Mouse (Mus musculus): ENCODE results near the gene Ripor2. TPM values are rescaled to one million over a fixed set of nuclear protein-coding genes. Genes with fewer than 3 reads are reported as not detected.

Gene Ripor2
- polyA plus RNA-seq, 2 experiments: 2.1 TPM

- Histone ChIP-seq H3K4me1 (replicated peaks; ENCODE audit: control insufficient read depth in 2 of 2, insufficient read depth in 2 of 2, low read length in 1 of 2) (peaks cover 6 to 26% of the 10 kb centered on the region in 2 experiments), H3K36me3 (replicated peaks; ENCODE audit: control insufficient read depth, insufficient read depth, low read depth) (no peaks in the 10 kb centered on the region), H3K27ac (no peak overlapping the region), H3K27me3 (ENCODE audit: control insufficient read depth, insufficient read depth, low read length) (no peaks in the 10 kb centered on the region), H3K9ac (replicated peaks) (no peak overlapping the region), H3K9me3 (ENCODE audit: control insufficient read depth, low read length) (no peaks in the 10 kb centered on the region), H3K4me3 (ENCODE audit: insufficient read depth in 1 of 2, low read depth in 2 of 2, low read length in 2 of 2) (no peak overlapping the region), H3K4me2 (ENCODE audit: low read depth) (no peak overlapping the region)
- 67% methylated on average over 1 of the region's 1 CpGs for WGBS (ENCODE audit: insufficient replicate concordance)
- no peak for ATAC-seq (ENCODE audit: insufficient read depth)
- no peak for TF ChIP-seq EP300 (IDR thresholded peaks at IDR 0.05; ENCODE audit: low read depth)
- TF ChIP-seq CTCF (IDR thresholded peaks at IDR 0.05; ENCODE audit: low read depth): no peak
- no peak for DNase-seq (ENCODE audit: low read depth in 3 of 3, low spot score in 3 of 3)
Observed at GRCm38 (mm10) chr13:24608709-24609108, 26.7 kb downstream of the Ripor2 start.

DNA sequence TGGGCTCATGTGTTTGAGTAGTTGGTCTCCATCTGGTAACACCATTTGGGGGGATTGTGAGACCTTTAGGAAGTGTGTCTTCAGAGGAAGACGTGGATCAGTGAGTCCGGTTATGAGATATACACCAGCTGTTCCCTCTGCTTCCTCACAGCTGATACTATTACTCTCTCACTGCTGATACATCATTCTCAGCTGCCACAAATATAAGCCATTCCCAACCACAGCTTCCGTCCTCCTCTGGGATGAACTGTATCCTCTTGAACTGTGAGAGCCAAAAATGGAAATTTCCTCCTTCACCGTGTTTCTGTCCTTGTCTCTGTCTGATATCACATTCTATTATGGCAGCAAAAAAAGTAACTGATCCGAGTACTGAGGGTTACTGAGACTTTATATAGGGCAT lies 28.9 kb downstream of the Ripor2 start:
- Histone ChIP-seq H3K27me3 (ENCODE audit: control insufficient read depth, insufficient read depth, low read length) (no peaks in the 10 kb centered on the region), H3K9ac (replicated peaks) (no peak overlapping the region), H3K36me3 (replicated peaks; ENCODE audit: control insufficient read depth, insufficient read depth, low read depth) (no peaks in the 10 kb centered on the region), H3K27ac (no peak overlapping the region), H3K9me3 (ENCODE audit: control insufficient read depth, low read length) (no peaks in the 10 kb centered on the region), H3K4me2 (ENCODE audit: low read depth) (no peak overlapping the region), H3K4me1 (replicated peaks; ENCODE audit: control insufficient read depth in 2 of 2, insufficient read depth in 2 of 2, low read length in 1 of 2) (peaks cover 5 to 16% of the 10 kb centered on the region in 2 experiments), H3K4me3 (ENCODE audit: insufficient read depth in 1 of 2, low read depth in 2 of 2, low read length in 2 of 2) (no peak overlapping the region)
- ATAC-seq (ENCODE audit: insufficient read depth) (no peak), DNase-seq (ENCODE audit: low read depth in 3 of 3, low spot score in 3 of 3) (no peak)
- no peak for TF ChIP-seq CTCF (IDR thresholded peaks at IDR 0.05; ENCODE audit: low read depth)
- WGBS (ENCODE audit: insufficient replicate concordance): 65% methylated on average over 5 of the region's 5 CpGs

- H3K27ac ChIP-seq: no peak overlapping the region
- H3K4me2 ChIP-seq (ENCODE audit: low read depth): 0 out of 2 replicates have a peak overlapping the region, but pooled peaks have one; percentile 3
- H3K27me3 ChIP-seq (ENCODE audit: control insufficient read depth, insufficient read depth, low read length): no peaks in the 10 kb centered on the region
- H3K9ac ChIP-seq (replicated peaks): no peak overlapping the region
- H3K4me3 ChIP-seq (ENCODE audit: insufficient read depth in 1 of 2, low read depth in 2 of 2, low read length in 2 of 2): no peak overlapping the region
- no peak for TF ChIP-seq EP300 (IDR thresholded peaks at IDR 0.05; ENCODE audit: low read depth)
- no peak for TF ChIP-seq CTCF (IDR thresholded peaks at IDR 0.05; ENCODE audit: low read depth)
- H3K9me3 ChIP-seq (ENCODE audit: control insufficient read depth, low read length): no peaks in the 10 kb centered on the region
- DNase-seq (ENCODE audit: low read depth in 3 of 3, low spot score in 3 of 3) (no peak), ATAC-seq (ENCODE audit: insufficient read depth) (no peak)
- H3K36me3 ChIP-seq (replicated peaks; ENCODE audit: control insufficient read depth, insufficient read depth, low read depth): no peaks in the 10 kb centered on the region
- H3K4me1 ChIP-seq (replicated peaks; ENCODE audit: control insufficient read depth in 2 of 2, insufficient read depth in 2 of 2, low read length in 1 of 2): peaks cover 5 to 16% of the 10 kb centered on the region in 2 experiments
- WGBS (ENCODE audit: insufficient replicate concordance): 60% methylated on average over 6 of the region's 6 CpGs
Observed at GRCm38 (mm10) chr13:24613031-24613430, 31.0 kb downstream of the Ripor2 start.

DNA sequence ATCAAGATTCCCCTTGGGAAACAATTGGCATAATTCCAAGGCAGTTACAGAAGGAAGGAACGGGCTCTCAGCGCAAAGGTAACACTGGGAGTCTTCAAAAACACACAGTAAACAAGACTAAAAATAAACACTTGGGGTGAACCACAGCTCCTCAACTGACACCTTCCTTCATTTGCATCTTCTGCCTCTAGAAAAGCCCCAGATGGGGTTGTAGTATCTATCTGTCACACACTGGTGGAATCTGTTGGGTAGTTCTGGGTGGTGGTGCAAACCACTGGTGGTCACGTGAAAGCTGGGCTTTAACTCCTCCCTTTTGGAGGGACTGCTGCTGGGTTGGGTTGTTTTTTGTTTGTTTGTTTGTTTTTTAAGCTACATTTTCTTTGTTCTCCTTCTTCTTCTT lies 31.4 kb downstream of the Ripor2 start:
- WGBS (ENCODE audit: insufficient replicate concordance): 42% methylated on average over 3 of the region's 3 CpGs
- Histone ChIP-seq H3K9ac (replicated peaks) (no peak overlapping the region), H3K36me3 (replicated peaks; ENCODE audit: control insufficient read depth, insufficient read depth, low read depth) (no peaks in the 10 kb centered on the region), H3K27ac (no peak overlapping the region), H3K9me3 (ENCODE audit: control insufficient read depth, low read length) (no peaks in the 10 kb centered on the region), H3K4me3 (ENCODE audit: insufficient read depth in 1 of 2, low read depth in 2 of 2, low read length in 2 of 2) (no peak overlapping the region), H3K4me2 (ENCODE audit: low read depth) (0 out of 2 replicates have a peak overlapping the region, but pooled peaks have one; percentile 3), H3K4me1 (replicated peaks; ENCODE audit: control insufficient read depth in 2 of 2, insufficient read depth in 2 of 2, low read length in 1 of 2) (peaks cover 5 to 16% of the 10 kb centered on the region in 2 experiments), H3K27me3 (ENCODE audit: control insufficient read depth, insufficient read depth, low read length) (no peaks in the 10 kb centered on the region)
- DNase-seq (ENCODE audit: low read depth in 3 of 3, low spot score in 3 of 3) (peak in 2 of 3 experiments; percentile 36 to 52), ATAC-seq (ENCODE audit: insufficient read depth) (peak; percentile 64; the same call in 1 of the 2 replicates)
- TF ChIP-seq EP300 (IDR thresholded peaks at IDR 0.05; ENCODE audit: low read depth) (0 out of 2 replicates have a peak, but pooled peaks have one; percentile 24), CTCF (IDR thresholded peaks at IDR 0.05; ENCODE audit: low read depth) (no peak)

DNA sequence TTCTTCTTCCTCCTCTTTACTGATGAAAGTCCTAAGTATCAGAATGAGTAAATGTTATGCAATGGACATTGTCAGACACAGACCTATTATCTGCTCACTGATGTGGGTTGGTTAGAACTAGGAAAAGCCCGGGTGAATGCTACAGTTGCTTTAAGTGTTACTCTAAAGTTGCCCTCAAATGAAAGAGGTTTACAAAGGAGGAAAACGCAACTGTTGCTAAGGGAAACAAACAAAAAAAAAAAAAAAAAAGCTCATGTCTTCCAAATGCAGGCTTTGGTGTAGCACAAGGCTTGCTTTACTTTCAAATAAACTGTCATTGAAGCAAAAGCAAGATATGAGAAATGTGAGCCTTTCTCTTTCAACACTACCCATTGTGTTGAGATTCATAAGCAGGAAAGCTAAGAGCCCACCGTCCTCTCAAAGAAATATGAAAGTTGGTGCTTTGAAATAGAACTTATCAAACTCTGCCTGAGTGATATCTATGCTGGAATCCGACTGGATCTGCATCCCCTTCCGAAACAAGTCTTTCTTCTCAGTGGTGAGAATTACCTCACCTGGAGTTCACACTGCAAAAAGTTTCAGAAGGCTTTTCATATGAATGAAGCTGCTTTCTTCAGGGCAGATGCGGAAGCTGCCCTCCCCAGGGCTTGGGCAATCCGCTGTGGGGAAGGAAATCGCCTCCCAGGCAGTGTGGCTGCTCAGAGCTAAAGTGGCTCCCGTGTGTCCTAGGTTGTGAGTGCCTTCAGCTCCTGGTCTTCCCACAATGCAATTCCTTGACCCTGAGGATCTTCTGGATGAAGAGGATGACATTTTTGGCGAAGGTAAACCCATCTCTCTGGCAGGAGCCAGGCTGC lies 32.2 kb downstream of the Ripor2 start:
- Histone ChIP-seq H3K27me3 (ENCODE audit: control insufficient read depth, insufficient read depth, low read length) (no peaks in the 10 kb centered on the region), H3K4me2 (ENCODE audit: low read depth) (no peak overlapping the region), H3K4me3 (ENCODE audit: insufficient read depth in 1 of 2, low read depth in 2 of 2, low read length in 2 of 2) (no peak overlapping the region; a peak in 1 of 4 replicates), H3K36me3 (replicated peaks; ENCODE audit: control insufficient read depth, insufficient read depth, low read depth) (no peaks in the 10 kb centered on the region), H3K9me3 (ENCODE audit: control insufficient read depth, low read length) (no peaks in the 10 kb centered on the region), H3K27ac (no peak overlapping the region), H3K4me1 (replicated peaks; ENCODE audit: control insufficient read depth in 2 of 2, insufficient read depth in 2 of 2, low read length in 1 of 2) (peaks cover 5 to 16% of the 10 kb centered on the region in 2 experiments), H3K9ac (replicated peaks) (no peak overlapping the region)
- no peak for ATAC-seq (ENCODE audit: insufficient read depth)
- no peak for DNase-seq (ENCODE audit: low read depth in 3 of 3, low spot score in 3 of 3)
- WGBS (ENCODE audit: insufficient replicate concordance): 38% methylated on average over 10 of the region's 10 CpGs
- TF ChIP-seq CTCF (IDR thresholded peaks at IDR 0.05; ENCODE audit: low read depth) (no peak), EP300 (IDR thresholded peaks at IDR 0.05; ENCODE audit: low read depth) (no peak)
